Comparison of ENCODE assay signal across 20 mouse cellular contexts in genomic region chr15:79387081-79387480, GRCm38 (mm10). TPM values are rescaled to one million over a fixed set of nuclear protein-coding genes. Genes with fewer than 3 reads are reported as not detected.
A peak's percentile ranks its signal among the peaks of the same experiment; 100 is the strongest.
DNase-seq lines count a peak whose midpoint lies in the region; ATAC-seq and TF ChIP-seq lines count a peak whose summit lies in the region.
"Had no signal": no experiment of that assay in that cellular context is flagged by ENCODE, and none has a peak within 500 bp of the region (broad histone marks: within the 10 kb centered on the region; RNA-seq: fewer than 3 reads in every experiment).

No protein-coding gene starts in this region.

- peaks cover 50% of the 10 kb centered on the region for H3K4me1 ChIP-seq in heart, adult 2 months (ENCODE audit: control insufficient read depth, insufficient read depth, low read length)
- H3K4me1 ChIP-seq in intestine, embryonic 16.5 days (ENCODE audit: control insufficient read depth, insufficient read depth, low read length), result peaks cover 47% of the 10 kb centered on the region
- peaks cover 45% of the 10 kb centered on the region for H3K4me1 ChIP-seq in intestine, embryonic 15.5 days (replicated peaks)
- peaks cover 46% of the 10 kb centered on the region for H3K4me1 ChIP-seq in liver, embryonic 15.5 days (replicated peaks)

- no peak overlapping the region for H3K4me3 ChIP-seq in heart, adult 2 months
- H3K4me3 ChIP-seq in intestine, embryonic 16.5 days (ENCODE audit: low read length), result no peak overlapping the region
- no peak overlapping the region for H3K4me3 ChIP-seq in intestine, embryonic 15.5 days (replicated peaks)
- H3K4me3 ChIP-seq in liver, embryonic 15.5 days (replicated peaks), result no peak overlapping the region
- H3K4me3 ChIP-seq: forebrain, embryonic 10.5 days; hindbrain, embryonic 10.5 days; myocyte; neural tube, embryonic 15.5 days had no signal

- TF ChIP-seq POLR2A in heart, adult 2 months (IDR thresholded peaks at IDR 0.05; ENCODE audit: insufficient read depth, low read depth, low read length), result no peak

- H3K9ac ChIP-seq in heart, adult 2 months (ENCODE audit: low read depth, low read length), result 0 out of 2 replicates have a peak overlapping the region, but pooled peaks have one; percentile 7
- H3K9ac ChIP-seq in intestine, embryonic 16.5 days (ENCODE audit: low read depth, low read length), result 0 out of 2 replicates have a peak overlapping the region, but pooled peaks have one; percentile 15
- no peak overlapping the region for H3K9ac ChIP-seq in intestine, embryonic 15.5 days
- H3K9ac ChIP-seq in liver, embryonic 15.5 days, result no peak overlapping the region
- H3K9ac ChIP-seq: neural tube, embryonic 15.5 days had no signal

- no peak for TF ChIP-seq CTCF in heart, adult 2 months (IDR thresholded peaks at IDR 0.05)

- H3K27me3 ChIP-seq in heart, adult 2 months (ENCODE audit: control insufficient read depth, insufficient read depth, low read length), result no peaks in the 10 kb centered on the region
- no peaks in the 10 kb centered on the region for H3K27me3 ChIP-seq in intestine, embryonic 16.5 days (replicated peaks; ENCODE audit: control insufficient read depth, insufficient read depth, low read length)
- H3K27me3 ChIP-seq in intestine, embryonic 15.5 days (replicated peaks), result no peaks in the 10 kb centered on the region
- H3K27me3 ChIP-seq in liver, embryonic 15.5 days, result no peaks in the 10 kb centered on the region
- H3K27me3 ChIP-seq: CH12.LX; neural tube, embryonic 15.5 days had no signal

- 31% methylated on average over 6 of the region's 6 CpGs for WGBS in heart, adult 2 months
- 77% methylated on average over 6 of the region's 6 CpGs for WGBS in intestine, embryonic 16.5 days
- WGBS in intestine, embryonic 15.5 days, result 77% methylated on average over 6 of the region's 6 CpGs
- WGBS in liver, embryonic 15.5 days (ENCODE audit: insufficient replicate concordance), result 47% methylated on average over 6 of the region's 6 CpGs

- DNase-seq in heart, adult 2 months, result peak in 1 of 2 experiments; percentile 20
- no peak for DNase-seq in heart, adult 9 months (ENCODE audit: low spot score in 2 of 2)
- no peak for DNase-seq in liver
- DNase-seq in adipocyte (ENCODE audit: low spot score), result peak; percentile 60
- no peak for DNase-seq in frontal cortex, postnatal 25 days (ENCODE audit: low spot score in 2 of 2)
- DNase-seq: adrenal gland, postnatal 10 days; cerebellum, adult 8-10 months; gastrocnemius, postnatal 25 days; right cerebral cortex, postnatal 25 days had no signal

- H3K9me3 ChIP-seq in intestine, embryonic 16.5 days (ENCODE audit: control insufficient read depth, low read length), result no peaks in the 10 kb centered on the region
- no peaks in the 10 kb centered on the region for H3K9me3 ChIP-seq in intestine, embryonic 15.5 days
- H3K9me3 ChIP-seq in liver, embryonic 15.5 days (replicated peaks), result no peaks in the 10 kb centered on the region
- H3K9me3 ChIP-seq: forebrain, embryonic 10.5 days; hindbrain, embryonic 10.5 days; neural tube, embryonic 15.5 days had no signal

- 0 out of 2 replicates have a peak, but pooled peaks have one; percentile 16 for TF ChIP-seq EP300 in heart, adult 2 months (IDR thresholded peaks at IDR 0.05; ENCODE audit: insufficient read depth, low read depth, low read length)

- H3K27ac ChIP-seq in heart, adult 2 months, result peak overlapping the region; percentile 41
- no peak overlapping the region for H3K27ac ChIP-seq in intestine, embryonic 16.5 days (ENCODE audit: low read length)
- no peak overlapping the region for H3K27ac ChIP-seq in intestine, embryonic 15.5 days
- H3K27ac ChIP-seq in liver, embryonic 15.5 days (replicated peaks), result 0 out of 2 replicates have a peak overlapping the region, but pooled peaks have one; percentile 14
- H3K27ac ChIP-seq: forebrain, embryonic 10.5 days; hindbrain, embryonic 10.5 days; kidney, postnatal 0 days; neural tube, embryonic 15.5 days; stomach, postnatal 0 days had no signal

- intact Hi-C loops in heart, adult 2 months (cut with DNase I), result no loop called here

- peaks cover 17% of the 10 kb centered on the region for H3K79me2 ChIP-seq in heart, adult 2 months (replicated peaks; ENCODE audit: control insufficient read depth, insufficient read depth, low read length)

- H3K36me3 ChIP-seq in heart, adult 2 months (ENCODE audit: control insufficient read depth, insufficient read depth, low read length), result peaks cover 4% of the 10 kb centered on the region
- no peaks in the 10 kb centered on the region for H3K36me3 ChIP-seq in intestine, embryonic 16.5 days (ENCODE audit: control insufficient read depth, insufficient read depth, low read length)
- 0 out of 2 replicates have a peak, but pooled peaks cover 2% of the 10 kb centered on the region for H3K36me3 ChIP-seq in intestine, embryonic 15.5 days
- no peaks in the 10 kb centered on the region for H3K36me3 ChIP-seq in liver, embryonic 15.5 days (replicated peaks)
- H3K36me3 ChIP-seq: hindbrain, embryonic 10.5 days; neural tube, embryonic 15.5 days had no signal

- ATAC-seq in intestine, embryonic 16.5 days, result no peak
- no peak for ATAC-seq in intestine, embryonic 15.5 days
- no peak for ATAC-seq in liver, embryonic 15.5 days (ENCODE audit: insufficient read depth)
- ATAC-seq: lung, postnatal 0 days had no signal

- no peak overlapping the region for H3K4me2 ChIP-seq in intestine, embryonic 16.5 days (ENCODE audit: low read depth, low read length)
- H3K4me2 ChIP-seq in intestine, embryonic 15.5 days (replicated peaks), result no peak overlapping the region
- H3K4me2 ChIP-seq in liver, embryonic 15.5 days, result no peak overlapping the region
- H3K4me2 ChIP-seq: neural tube, embryonic 15.5 days had no signal

RNA-seq across cellular contexts. Expression of gene Tmem184b, which starts 16.3 kb away (rescaled TPM):
- total RNA-seq in heart, adult 2 months (2021), result 10 to 100 TPM; 38.7 to 42.9 TPM
- 83.1 and 84.2 TPM in 2 replicates for polyA plus RNA-seq in heart, adult 2 months (2012; rRNA removed)
- polyA plus RNA-seq in intestine, embryonic 16.5 days (2015; fragmentation: Nextera tagmentation; extraction: Ambion mirVana), result 43.6 and 46.4 TPM in 2 replicates
- polyA plus RNA-seq in intestine, embryonic 15.5 days (2015; fragmentation: Nextera tagmentation; extraction: Ambion mirVana), result 49.4 and 51.0 TPM in 2 replicates
- 11.6 and 11.7 TPM in 2 replicates for polyA plus RNA-seq in liver, embryonic 15.5 days (2015; fragmentation: Nextera tagmentation; extraction: Ambion mirVana)

RNA-seq across cellular contexts. Expression of gene Maff, which starts 40.7 kb away (rescaled TPM):
- total RNA-seq in heart, adult 2 months (2021), result 10 to 100 TPM in 1 of 2 experiments, 1 to 10 TPM in 1; 9.3 to 13.7 TPM
- 3.4 and 4.3 TPM in 2 replicates for polyA plus RNA-seq in heart, adult 2 months (2012; rRNA removed)
- polyA plus RNA-seq in intestine, embryonic 16.5 days (2015; fragmentation: Nextera tagmentation; extraction: Ambion mirVana), result 6.0 and 7.1 TPM in 2 replicates
- 5.8 and 7.9 TPM in 2 replicates for polyA plus RNA-seq in intestine, embryonic 15.5 days (2015; fragmentation: Nextera tagmentation; extraction: Ambion mirVana)
- polyA plus RNA-seq in liver, embryonic 15.5 days (2015; fragmentation: Nextera tagmentation; extraction: Ambion mirVana), result 2.1 and 2.6 TPM in 2 replicates

RNA-seq across cellular contexts. Expression of gene Pla2g6, which starts 58.9 kb away (rescaled TPM):
- total RNA-seq in heart, adult 2 months (2021), result 10 to 100 TPM; 10.7 to 11.0 TPM
- polyA plus RNA-seq in heart, adult 2 months (2012; rRNA removed), result 11.7 and 14.0 TPM in 2 replicates
- polyA plus RNA-seq in intestine, embryonic 16.5 days (2015; fragmentation: Nextera tagmentation; extraction: Ambion mirVana), result 27.1 and 28.3 TPM in 2 replicates
- 20.2 and 21.6 TPM in 2 replicates for polyA plus RNA-seq in intestine, embryonic 15.5 days (2015; fragmentation: Nextera tagmentation; extraction: Ambion mirVana)
- polyA plus RNA-seq in liver, embryonic 15.5 days (2015; fragmentation: Nextera tagmentation; extraction: Ambion mirVana), result 14.8 and 15.6 TPM in 2 replicates

Comparison
In these comparisons a context has a peak if more than half of its experiments do, and no peak if none do; other contexts are left out.
1. H3K9ac ChIP-seq: peak in heart, adult 2 months (single experiment) and intestine, embryonic 16.5 days (single experiment); none in intestine, embryonic 15.5 days (single experiment) and liver, embryonic 15.5 days (single experiment).
2. H3K27ac ChIP-seq: peak in heart, adult 2 months (single experiment) and liver, embryonic 15.5 days (single experiment); none in intestine, embryonic 16.5 days (single experiment) and intestine, embryonic 15.5 days (single experiment).